In genomic region chr9:43236576-43236975, GRCm38 (mm10) we compare ENCODE assay signal across 20 mouse cellular contexts. TPM values are rescaled to one million over a fixed set of nuclear protein-coding genes. Genes with fewer than 3 reads are reported as not detected.
DNase-seq lines count a peak whose midpoint lies in the region; ATAC-seq and TF ChIP-seq lines count a peak whose summit lies in the region.
"Had no signal": no experiment of that assay in that cellular context is flagged by ENCODE, and none has a peak within 500 bp of the region (broad histone marks: within the 10 kb centered on the region; RNA-seq: fewer than 3 reads in every experiment).

No protein-coding gene starts in this region.

- ATAC-seq in heart, embryonic 13.5 days (ENCODE audit: extremely low read depth, insufficient number of reproducible peaks, low FRiP score, low TSS enrichment) = no peak
- no peak for ATAC-seq in embryonic facial prominence, embryonic 15.5 days (ENCODE audit: insufficient number of reproducible peaks, low FRiP score, low TSS enrichment, low read depth)
- ATAC-seq in liver, embryonic 11.5 days (replicated peaks; ENCODE audit: low FRiP score) = no peak
- ATAC-seq in hindbrain, postnatal 0 days = no peak
- no peak for ATAC-seq in midbrain, embryonic 15.5 days (replicated peaks)

- WGBS in heart, embryonic 13.5 days = 85% methylated on average over 7 of the region's 7 CpGs
- WGBS in embryonic facial prominence, embryonic 15.5 days = 72% methylated on average over 7 of the region's 7 CpGs
- 88% methylated on average over 7 of the region's 7 CpGs for WGBS in liver, embryonic 11.5 days
- WGBS in hindbrain, postnatal 0 days = 93% methylated on average over 7 of the region's 7 CpGs
- 91% methylated on average over 7 of the region's 7 CpGs for WGBS in midbrain, embryonic 15.5 days

- H3K4me2 ChIP-seq in heart, embryonic 13.5 days = peak overlapping the region; percentile 75; the same call in 1 of the 2 replicates
- H3K4me2 ChIP-seq in embryonic facial prominence, embryonic 15.5 days (replicated peaks) = peak overlapping the region; percentile 67
- H3K4me2 ChIP-seq in liver, embryonic 11.5 days = peak overlapping the region; percentile 25; the same call in 1 of the 2 replicates
- no peak overlapping the region for H3K4me2 ChIP-seq in hindbrain, postnatal 0 days (ENCODE audit: low read depth, low read length)
- H3K4me2 ChIP-seq in midbrain, embryonic 15.5 days = no peak overlapping the region
- H3K4me2 ChIP-seq: hindbrain, embryonic 15.5 days had no signal

- H3K27me3 ChIP-seq in heart, embryonic 13.5 days (replicated peaks) = no peaks in the 10 kb centered on the region
- H3K27me3 ChIP-seq in embryonic facial prominence, embryonic 15.5 days = no peaks in the 10 kb centered on the region
- no peaks in the 10 kb centered on the region for H3K27me3 ChIP-seq in liver, embryonic 11.5 days (replicated peaks; ENCODE audit: control insufficient read depth, insufficient read depth, low read length)
- peaks cover 13% of the 10 kb centered on the region; the same call in 1 of the 2 replicates for H3K27me3 ChIP-seq in hindbrain, postnatal 0 days (ENCODE audit: insufficient read depth, low read length)
- peaks cover 30% of the 10 kb centered on the region for H3K27me3 ChIP-seq in midbrain, embryonic 15.5 days (replicated peaks)

- TF ChIP-seq CTCF in hindbrain, postnatal 0 days (IDR thresholded peaks at IDR 0.05; ENCODE audit: low read depth) = no peak

- H3K9me3 ChIP-seq in heart, embryonic 13.5 days = no peaks in the 10 kb centered on the region
- H3K9me3 ChIP-seq in embryonic facial prominence, embryonic 15.5 days (replicated peaks) = no peaks in the 10 kb centered on the region
- no peaks in the 10 kb centered on the region for H3K9me3 ChIP-seq in liver, embryonic 11.5 days (ENCODE audit: control insufficient read depth, low read length)
- no peaks in the 10 kb centered on the region for H3K9me3 ChIP-seq in hindbrain, postnatal 0 days (ENCODE audit: low read length)
- H3K9me3 ChIP-seq in midbrain, embryonic 15.5 days = no peaks in the 10 kb centered on the region
- H3K9me3 ChIP-seq: hindbrain, embryonic 15.5 days; megakaryocyte, embryonic 14.5 days; neural tube, embryonic 15.5 days had no signal

- DNase-seq in heart, adult 18-20 months = no peak
- DNase-seq in liver, embryonic 11.5 days (ENCODE audit: low spot score) = no peak
- DNase-seq in hindbrain, postnatal 0 days (ENCODE audit: low spot score) = no peak
- no peak for DNase-seq in layer of hippocampus, adult 11-12 months (ENCODE audit: low spot score)
- DNase-seq: adrenal gland, adult 2 months; cerebellum, adult 11-12 months; gastrocnemius, postnatal 25 days; thymus, postnatal 14 days had no signal

- H3K4me1 ChIP-seq in heart, embryonic 13.5 days = peaks cover 81% of the 10 kb centered on the region
- H3K4me1 ChIP-seq in brown adipose tissue, adult 24 weeks (ENCODE audit: control insufficient read depth, insufficient read depth, insufficient read length, low read length) = peaks cover 12% of the 10 kb centered on the region
- H3K4me1 ChIP-seq in embryonic facial prominence, embryonic 15.5 days = peaks cover 81% of the 10 kb centered on the region
- H3K4me1 ChIP-seq in liver, embryonic 11.5 days (replicated peaks; ENCODE audit: control insufficient read depth, insufficient read depth, low read length) = peaks cover 78% of the 10 kb centered on the region
- no peaks in the 10 kb centered on the region for H3K4me1 ChIP-seq in hindbrain, postnatal 0 days (ENCODE audit: insufficient read depth, low read length)
- peaks cover 20% of the 10 kb centered on the region for H3K4me1 ChIP-seq in midbrain, embryonic 15.5 days

- no peak overlapping the region for H3K27ac ChIP-seq in heart, embryonic 13.5 days (replicated peaks)
- peak overlapping the region; percentile 68; the same call in 1 of the 2 replicates for H3K27ac ChIP-seq in brown adipose tissue, adult 24 weeks (replicated peaks; ENCODE audit: low read depth, low read length)
- H3K27ac ChIP-seq in embryonic facial prominence, embryonic 15.5 days (replicated peaks) = no peak overlapping the region
- H3K27ac ChIP-seq in liver, embryonic 11.5 days (ENCODE audit: low read depth, low read length) = no peak overlapping the region; the same call in 1 of the 2 replicates
- no peak overlapping the region for H3K27ac ChIP-seq in hindbrain, postnatal 0 days
- no peak overlapping the region for H3K27ac ChIP-seq in midbrain, embryonic 15.5 days
- H3K27ac ChIP-seq: hindbrain, embryonic 15.5 days; layer of hippocampus, adult 2 months; left cerebral cortex, adult 2 months; neural tube, embryonic 15.5 days had no signal

- peaks cover 4% of the 10 kb centered on the region; the same call in 1 of the 2 replicates for H3K36me3 ChIP-seq in heart, embryonic 13.5 days
- 0 out of 2 replicates have a peak, but pooled peaks cover 3% of the 10 kb centered on the region for H3K36me3 ChIP-seq in embryonic facial prominence, embryonic 15.5 days
- H3K36me3 ChIP-seq in liver, embryonic 11.5 days (ENCODE audit: control insufficient read depth, insufficient read depth, low read length) = peaks cover 3% of the 10 kb centered on the region
- no peaks in the 10 kb centered on the region for H3K36me3 ChIP-seq in hindbrain, postnatal 0 days (ENCODE audit: insufficient read depth, low read length)
- H3K36me3 ChIP-seq in midbrain, embryonic 15.5 days (replicated peaks) = no peaks in the 10 kb centered on the region
- H3K36me3 ChIP-seq: hindbrain, embryonic 15.5 days; neural tube, embryonic 15.5 days had no signal

- no peak overlapping the region for H3K9ac ChIP-seq in heart, embryonic 13.5 days
- no peak overlapping the region for H3K9ac ChIP-seq in embryonic facial prominence, embryonic 15.5 days
- no peak overlapping the region for H3K9ac ChIP-seq in liver, embryonic 11.5 days (ENCODE audit: low read depth, low read length)
- H3K9ac ChIP-seq in hindbrain, postnatal 0 days (replicated peaks; ENCODE audit: low read length) = no peak overlapping the region
- no peak overlapping the region for H3K9ac ChIP-seq in midbrain, embryonic 15.5 days
- H3K9ac ChIP-seq: hindbrain, embryonic 15.5 days; neural tube, embryonic 15.5 days had no signal

- H3K4me3 ChIP-seq in heart, embryonic 13.5 days = no peak overlapping the region
- peak overlapping the region; percentile 88; the same call in 1 of the 2 replicates for H3K4me3 ChIP-seq in brown adipose tissue, adult 24 weeks (ENCODE audit: insufficient read depth, low read depth, low read length)
- peak overlapping the region; percentile 91; the same call in 1 of the 2 replicates for H3K4me3 ChIP-seq in embryonic facial prominence, embryonic 15.5 days (replicated peaks)
- 0 out of 2 replicates have a peak overlapping the region, but pooled peaks have one; percentile 14 for H3K4me3 ChIP-seq in liver, embryonic 11.5 days (ENCODE audit: low read depth, low read length)
- H3K4me3 ChIP-seq in hindbrain, postnatal 0 days (ENCODE audit: low read length) = no peak overlapping the region
- no peak overlapping the region for H3K4me3 ChIP-seq in midbrain, embryonic 15.5 days
- H3K4me3 ChIP-seq: hindbrain, embryonic 15.5 days; layer of hippocampus, adult 2 months; left cerebral cortex, adult 2 months; megakaryocyte, embryonic 14.5 days; neural tube, embryonic 15.5 days had no signal

RNA-seq across cellular contexts. Expression of gene Oaf, which starts 3.1 kb away (rescaled TPM):
- 28.0 and 29.7 TPM in 2 replicates for polyA plus RNA-seq in heart, embryonic 13.5 days (2015; fragmentation: Nextera tagmentation; extraction: Ambion mirVana)
- 1 to 10 TPM; 6.4 to 7.7 TPM for total RNA-seq in heart, adult 18-20 months (2021)
- 20.8 and 29.8 TPM in 2 replicates for polyA plus RNA-seq in brown adipose tissue, adult 24 weeks (2012; ENCODE audit: insufficient read depth, insufficient read length, missing spikeins)
- 91.2 and 96.9 TPM in 2 replicates for polyA plus RNA-seq in embryonic facial prominence, embryonic 15.5 days (2015; fragmentation: Nextera tagmentation; extraction: Ambion mirVana)
- polyA plus RNA-seq in liver, embryonic 11.5 days (2014; fragmentation: Nextera tagmentation; extraction: Ambion mirVana) = 51.6 and 52.0 TPM in 2 replicates
- 5.6 and 8.0 TPM in 2 replicates for total RNA-seq in hindbrain, postnatal 0 days (2014; rRNA removed)
- polyA plus RNA-seq in hindbrain, postnatal 0 days (2015; fragmentation: Nextera tagmentation; extraction: Ambion mirVana) = 6.2 TPM in 2 replicates
- polyA plus RNA-seq in midbrain, embryonic 15.5 days (2015; fragmentation: Nextera tagmentation; extraction: Ambion mirVana) = 5.1 and 6.4 TPM in 2 replicates

RNA-seq across cellular contexts. Expression of gene Pou2f3, which starts 26.4 kb away (rescaled TPM):
- polyA plus RNA-seq in heart, embryonic 13.5 days (2015; fragmentation: Nextera tagmentation; extraction: Ambion mirVana) = not detected in 2 replicates
- total RNA-seq in heart, adult 18-20 months (2021) = under 1 TPM in 1 of 2 experiments, not detected in 1; 0.10 TPM
- polyA plus RNA-seq in brown adipose tissue, adult 24 weeks (2012; ENCODE audit: insufficient read depth, insufficient read length, missing spikeins) = not detected in 2 replicates
- polyA plus RNA-seq in embryonic facial prominence, embryonic 15.5 days (2015; fragmentation: Nextera tagmentation; extraction: Ambion mirVana) = 11.2 and 12.7 TPM in 2 replicates
- not detected in 2 replicates for polyA plus RNA-seq in liver, embryonic 11.5 days (2014; fragmentation: Nextera tagmentation; extraction: Ambion mirVana)
- total RNA-seq in hindbrain, postnatal 0 days (2014; rRNA removed) = 0.10 TPM in 1 of 2 replicates, not detected in the other
- polyA plus RNA-seq in hindbrain, postnatal 0 days (2015; fragmentation: Nextera tagmentation; extraction: Ambion mirVana) = 0.11 and 0.13 TPM in 2 replicates
- polyA plus RNA-seq in midbrain, embryonic 15.5 days (2015; fragmentation: Nextera tagmentation; extraction: Ambion mirVana) = 0.08 and 0.14 TPM in 2 replicates
- total RNA-seq: adrenal gland, adult 2 months; common myeloid progenitor, adult 5-6 weeks; gastrocnemius, postnatal 25 days had no signal
- polyA plus RNA-seq: adrenal gland, adult 2 months; C2C12; erythroblast, embryonic 14.5 days; neural tube, embryonic 15.5 days had no signal

Comparison
In these comparisons a context has a peak if more than half of its experiments do, and no peak if none do; other contexts are left out.
1. H3K4me2 ChIP-seq: peak in heart, embryonic 13.5 days (single experiment), embryonic facial prominence, embryonic 15.5 days (single experiment) and liver, embryonic 11.5 days (single experiment); none in hindbrain, postnatal 0 days (single experiment) and midbrain, embryonic 15.5 days (single experiment).
2. H3K4me3 ChIP-seq: peak in brown adipose tissue, adult 24 weeks (single experiment), embryonic facial prominence, embryonic 15.5 days (single experiment) and liver, embryonic 11.5 days (single experiment); none in heart, embryonic 13.5 days (single experiment), hindbrain, postnatal 0 days (single experiment) and midbrain, embryonic 15.5 days (single experiment).